Comparison of ENCODE assay signal across 34 mouse cellular contexts in the genomic region with DNA sequence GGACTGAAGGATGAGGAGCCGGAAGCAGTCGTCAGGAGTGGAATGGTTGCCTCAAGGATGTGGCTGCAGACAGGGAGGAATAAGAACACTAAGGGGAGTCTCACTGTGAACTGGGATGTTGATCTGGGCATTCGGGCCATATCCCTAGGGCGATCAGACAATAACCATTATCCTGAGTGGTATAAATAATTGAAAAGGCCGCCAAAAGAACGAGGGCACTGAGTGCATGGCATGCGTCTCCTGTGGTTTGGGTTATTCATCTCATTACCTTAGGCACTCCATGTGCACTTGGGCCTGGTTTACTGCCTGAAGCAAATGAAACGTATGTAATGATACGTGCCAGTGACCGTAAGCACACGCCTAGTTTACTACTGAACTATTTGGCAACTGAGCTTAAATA.
"Had no signal": no experiment of that assay in that cellular context is flagged by ENCODE, and none has a peak within 500 bp of the region (broad histone marks: within the 10 kb centered on the region; RNA-seq: fewer than 3 reads in every experiment).

No protein-coding gene starts in this region.

- H3K9me3 ChIP-seq: heart, embryonic 10.5 days; heart, embryonic 12.5 days; heart, embryonic 13.5 days; heart, embryonic 15.5 days; hindbrain, embryonic 12.5 days; hindbrain, embryonic 15.5 days; intestine, embryonic 15.5 days; kidney, embryonic 15.5 days had no signal

- DNase-seq: heart, postnatal 10 days; heart, postnatal 14 days; heart, postnatal 4 days; kidney, adult 11 months; kidney, adult 18-20 months; kidney, adult 2 months; kidney, adult 8-10 months; kidney, adult 9 months; kidney, postnatal 10 days; kidney, postnatal 14 days; kidney, postnatal 25 days; kidney, postnatal 36 days; kidney, postnatal 4 days; layer of hippocampus, adult 9-11 months; layer of hippocampus, postnatal 36 days had no signal

- H3K27ac ChIP-seq: heart, embryonic 10.5 days; heart, embryonic 13.5 days; heart, embryonic 15.5 days; hindbrain, embryonic 10.5 days; hindbrain, embryonic 12.5 days; hindbrain, embryonic 13.5 days; hindbrain, embryonic 14.5 days; hindbrain, embryonic 15.5 days; hindbrain, postnatal 0 days; intestine, embryonic 15.5 days; kidney, embryonic 15.5 days; kidney, postnatal 0 days; layer of hippocampus, adult 2 months had no signal

- ATAC-seq: hindbrain, embryonic 16.5 days; hindbrain, postnatal 0 days; inflammation-experienced regulatory T-cells, adult 6 months; intestine, embryonic 15.5 days; intestine, embryonic 16.5 days; intestine, postnatal 0 days had no signal

- H3K4me3 ChIP-seq: heart, embryonic 10.5 days; heart, embryonic 12.5 days; heart, embryonic 13.5 days; heart, embryonic 15.5 days; hindbrain, embryonic 10.5 days; hindbrain, embryonic 12.5 days; hindbrain, embryonic 13.5 days; hindbrain, embryonic 15.5 days; intestine, embryonic 15.5 days; kidney, embryonic 15.5 days; layer of hippocampus, adult 2 months had no signal

- H3K4me1 ChIP-seq: heart, embryonic 15.5 days; hindbrain, embryonic 10.5 days; hindbrain, embryonic 12.5 days; hindbrain, embryonic 13.5 days; hindbrain, embryonic 15.5 days; kidney, embryonic 15.5 days had no signal

- H3K27me3 ChIP-seq: heart, embryonic 12.5 days; heart, embryonic 13.5 days; heart, embryonic 15.5 days; hindbrain, embryonic 12.5 days; hindbrain, embryonic 13.5 days; hindbrain, embryonic 15.5 days; intestine, embryonic 15.5 days; kidney, embryonic 15.5 days had no signal

- H3K9ac ChIP-seq: heart, embryonic 12.5 days; heart, embryonic 13.5 days; heart, embryonic 15.5 days; hindbrain, embryonic 12.5 days; hindbrain, embryonic 13.5 days; hindbrain, embryonic 14.5 days; hindbrain, embryonic 15.5 days; intestine, embryonic 15.5 days; kidney, embryonic 15.5 days had no signal

- H3K4me2 ChIP-seq: heart, embryonic 11.5 days; heart, embryonic 12.5 days; heart, embryonic 13.5 days; heart, embryonic 15.5 days; hindbrain, embryonic 12.5 days; hindbrain, embryonic 13.5 days; hindbrain, embryonic 14.5 days; hindbrain, embryonic 15.5 days; intestine, embryonic 15.5 days; kidney, embryonic 15.5 days had no signal

- H3K36me3 ChIP-seq: heart, embryonic 10.5 days; heart, embryonic 12.5 days; heart, embryonic 13.5 days; heart, embryonic 15.5 days; hindbrain, embryonic 10.5 days; hindbrain, embryonic 12.5 days; hindbrain, embryonic 13.5 days; hindbrain, embryonic 15.5 days; intestine, embryonic 15.5 days; kidney, embryonic 15.5 days had no signal
